Mouse (Mus musculus) G1E (cell line): ENCODE data around the gene Barx2.

Source experiments
- CTCF ChIP-seq: IDR thresholded peaks from 2 replicates; pipeline ENCODE4 v1.5.1; 2012; ENCODE audit warnings: low read depth, low read length, inconsistent platforms, mixed read lengths
- GATA1 ChIP-seq: IDR thresholded peaks from 2 replicates; pipeline ENCODE4 v1.6.1; 2012; ENCODE audit warnings: borderline replicate concordance, low read length, inconsistent platforms, mixed read lengths
- POLR2AphosphoS5 ChIP-seq: IDR thresholded peaks from 2 replicates; pipeline ENCODE4 v1.6.1; 2012; ENCODE audit warnings: low read depth, low read length, inconsistent platforms; ENCODE audit not compliant: insufficient replicate concordance
- TAL1 ChIP-seq: conservative IDR thresholded peaks from 2 replicates; pipeline ENCODE4 v1.6.1; 2012; ENCODE audit warnings: low read depth, low read length, inconsistent platforms, mixed read lengths

- TF ChIP-seq CTCF, result no peak
- no peak for TF ChIP-seq GATA1
- TF ChIP-seq TAL1, result no peak
- no peak for TF ChIP-seq POLR2AphosphoS5
Observed at GRCm38 (mm10) chr9:31868823-31869460, 44.3 kb downstream of the Barx2 start.
